Mouse (Mus musculus): ENCODE data around the gene Ssbp3. TPM values are rescaled to one million over a fixed set of nuclear protein-coding genes. Genes with fewer than 3 reads are reported as not detected.

Ssbp3 gene
- polyA plus RNA-seq, 1 experiment from 2014 or later: 175 TPM

DNA sequence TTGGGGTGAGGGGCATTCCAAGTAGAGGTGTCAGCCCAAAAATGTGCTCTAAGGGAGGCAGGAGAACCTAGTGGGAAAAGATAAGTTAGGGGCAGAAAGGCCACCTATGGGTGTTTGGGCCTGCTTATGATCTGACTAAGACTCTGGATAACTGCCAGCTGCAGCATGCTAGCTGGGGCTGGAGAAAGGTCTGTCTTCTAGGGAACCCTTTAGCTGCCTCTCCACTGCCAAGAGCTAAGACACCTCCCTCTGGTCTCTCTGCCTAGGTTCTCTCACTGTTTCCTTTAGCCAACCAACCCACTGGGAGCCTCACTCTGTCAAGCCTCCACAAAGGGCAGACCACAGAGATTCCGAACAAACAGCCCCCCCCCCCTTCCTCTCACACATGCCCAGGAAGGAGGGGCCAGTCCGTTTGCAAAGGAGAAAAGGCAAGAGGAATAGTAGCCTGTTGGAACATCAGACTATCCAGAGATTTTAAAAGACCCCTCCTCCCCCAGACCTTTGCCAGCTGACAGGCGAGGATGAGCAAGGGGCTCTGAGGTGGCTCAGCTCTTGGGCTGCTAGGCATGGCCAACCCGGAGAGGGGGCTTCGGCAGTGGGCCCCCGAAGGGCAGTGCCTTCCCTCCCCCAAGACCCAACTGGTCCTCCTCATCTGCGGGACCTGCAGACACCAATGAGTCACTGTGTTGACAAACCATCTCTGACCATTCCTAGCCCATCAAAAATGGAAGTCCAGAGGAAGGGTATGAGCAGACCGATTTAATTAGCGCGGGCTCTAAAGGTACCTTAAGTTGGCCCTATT is 1.4 kb upstream of the Ssbp3 start:
- H3K4me1 ChIP-seq: peaks cover 41% of the 10 kb centered on the region
- H3K27ac ChIP-seq: peak overlapping the region; percentile 99
- no peaks in the 10 kb centered on the region for H3K9me3 ChIP-seq
- WGBS: 4% methylated on average over 10 of the region's 10 CpGs
- H3K4me2 ChIP-seq: peak overlapping the region; percentile 94
- H3K4me3 ChIP-seq: peak overlapping the region; percentile 98; the same call in 1 of the 2 replicates
- peak overlapping the region; percentile 9; the same call in 1 of the 2 replicates for H3K9ac ChIP-seq
- no peaks in the 10 kb centered on the region for H3K36me3 ChIP-seq (replicated peaks)
- no peaks in the 10 kb centered on the region for H3K27me3 ChIP-seq (replicated peaks)
- ATAC-seq (replicated peaks): no peak

GRCm38 (mm10) chr4:106909797-106910196 is 704 bp upstream of the Ssbp3 start:
- peaks cover 47% of the 10 kb centered on the region for H3K4me1 ChIP-seq
- H3K27ac ChIP-seq: peak overlapping the region; percentile 99
- WGBS: 0% methylated on average over 6 of the region's 6 CpGs
- ATAC-seq (replicated peaks): no peak
- H3K4me3 ChIP-seq: peak overlapping the region; percentile 98
- no peaks in the 10 kb centered on the region for H3K36me3 ChIP-seq (replicated peaks)
- no peaks in the 10 kb centered on the region for H3K9me3 ChIP-seq
- H3K27me3 ChIP-seq (replicated peaks): no peaks in the 10 kb centered on the region
- peak overlapping the region; percentile 9; the same call in 1 of the 2 replicates for H3K9ac ChIP-seq
- peak overlapping the region; percentile 94 for H3K4me2 ChIP-seq

DNA sequence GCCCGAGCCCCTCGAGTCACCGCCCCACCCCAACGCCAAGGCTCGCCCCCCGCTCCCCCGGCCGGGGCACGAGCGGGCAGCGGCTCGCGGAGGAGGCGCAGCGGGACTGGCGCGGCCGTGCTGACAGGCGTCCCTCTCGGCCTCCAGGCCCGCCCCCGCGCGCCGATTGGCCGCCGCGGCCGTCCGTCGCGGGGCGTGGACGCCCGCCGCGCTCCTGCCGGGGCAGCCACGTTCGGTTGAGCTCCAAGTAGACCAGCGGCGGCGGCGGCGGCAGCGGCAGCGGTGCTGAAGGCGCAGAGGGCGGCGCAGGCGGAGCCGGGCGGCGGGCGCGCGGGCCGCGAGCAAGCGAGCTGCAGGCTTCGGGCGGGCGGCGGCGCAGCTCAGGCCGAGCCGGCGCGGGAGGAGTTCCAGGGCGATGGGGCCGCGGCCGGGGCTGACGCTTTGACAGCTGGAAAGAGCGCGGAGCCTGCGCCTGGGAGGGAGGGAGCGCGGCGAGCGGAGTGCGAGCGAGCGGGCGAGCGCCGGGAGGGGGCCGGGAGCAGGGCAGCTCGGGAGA is 823 bp downstream of the Ssbp3 start:
- ATAC-seq (replicated peaks): peak; percentile 91
- Histone ChIP-seq H3K4me1 (peaks cover 63% of the 10 kb centered on the region), H3K4me3 (peak overlapping the region; percentile 98), H3K4me2 (peak overlapping the region; percentile 94), H3K9me3 (no peaks in the 10 kb centered on the region), H3K27ac (peak overlapping the region; percentile 99), H3K9ac (peak overlapping the region; percentile 94), H3K36me3 (replicated peaks) (peaks cover 8% of the 10 kb centered on the region), H3K27me3 (replicated peaks) (no peaks in the 10 kb centered on the region)
- under 1% methylated on average over 78 of the region's 89 CpGs for WGBS

DNA sequence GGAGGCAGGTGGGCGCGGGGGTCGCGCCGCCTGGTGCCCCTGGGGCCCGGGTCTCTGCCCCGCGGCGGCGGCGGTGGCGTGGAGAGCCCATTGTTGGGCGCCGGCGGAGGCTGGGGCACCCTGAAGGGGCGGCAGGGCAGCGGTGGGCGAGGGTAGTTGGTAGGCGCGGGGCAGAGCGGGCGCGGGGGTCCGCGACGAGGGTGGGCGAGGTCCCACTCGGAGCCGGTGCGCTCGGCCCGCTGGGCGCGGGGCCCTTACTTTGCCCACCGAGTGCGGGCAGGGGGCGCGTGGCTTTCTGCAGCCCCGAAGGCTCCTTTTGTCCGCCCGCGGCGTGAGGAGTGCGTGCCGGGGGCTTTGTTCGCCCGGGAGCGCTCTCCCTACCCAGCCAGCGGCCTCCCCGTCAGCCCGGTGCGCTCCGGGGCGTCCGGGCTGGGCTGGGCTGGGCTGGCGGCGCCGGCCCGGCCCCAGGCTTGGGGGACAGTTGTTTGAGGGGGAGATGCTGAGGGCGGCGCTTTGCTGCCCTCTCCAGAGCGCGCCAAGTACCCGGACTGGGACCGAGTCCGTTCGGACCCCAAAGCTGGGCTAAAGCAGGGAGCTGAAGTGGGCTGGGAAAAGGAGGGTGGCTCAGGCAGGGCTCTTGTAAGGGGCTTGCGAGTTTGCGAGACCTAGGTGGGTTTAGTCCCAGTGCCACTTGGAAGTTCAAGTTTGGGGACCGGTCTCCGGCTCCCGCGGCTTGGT is 1.6 kb downstream of the Ssbp3 start:
- H3K4me1 ChIP-seq: peaks cover 68% of the 10 kb centered on the region
- peak overlapping the region; percentile 98 for H3K4me3 ChIP-seq
- WGBS: under 1% methylated on average over 69 of the region's 73 CpGs
- peak; percentile 22 for ATAC-seq (replicated peaks)
- H3K27ac ChIP-seq: peak overlapping the region; percentile 99
- no peaks in the 10 kb centered on the region for H3K27me3 ChIP-seq (replicated peaks)
- H3K4me2 ChIP-seq: peak overlapping the region; percentile 94
- peaks cover 16% of the 10 kb centered on the region for H3K36me3 ChIP-seq (replicated peaks)
- peak overlapping the region; percentile 94 for H3K9ac ChIP-seq
- no peaks in the 10 kb centered on the region for H3K9me3 ChIP-seq

GRCm38 (mm10) chr4:106912689-106913041 is 2.2 kb downstream of the Ssbp3 start:
- 2% methylated on average over 6 of the region's 6 CpGs for WGBS
- H3K4me1 ChIP-seq: peaks cover 69% of the 10 kb centered on the region
- ATAC-seq (replicated peaks): no peak

GRCm38 (mm10) chr4:106913411-106914049 is 3.0 kb downstream of the Ssbp3 start:
- H3K4me3 ChIP-seq: peak overlapping the region; percentile 98
- H3K9ac ChIP-seq: peak overlapping the region; percentile 94
- H3K36me3 ChIP-seq (replicated peaks): peaks cover 21% of the 10 kb centered on the region
- H3K27me3 ChIP-seq (replicated peaks): no peaks in the 10 kb centered on the region
- H3K9me3 ChIP-seq: no peaks in the 10 kb centered on the region
- H3K4me2 ChIP-seq: peak overlapping the region; percentile 94
- ATAC-seq (replicated peaks): no peak
- H3K4me1 ChIP-seq: peaks cover 67% of the 10 kb centered on the region
- WGBS: 12% methylated on average over 9 of the region's 9 CpGs
- H3K27ac ChIP-seq: 0 out of 2 replicates have a peak overlapping the region, but pooled peaks have one; percentile 27

More at GRCm38 (mm10) chr4:106912689-106913041, 2.2 kb downstream of the Ssbp3 start:
- Histone ChIP-seq H3K36me3 (replicated peaks) (peaks cover 21% of the 10 kb centered on the region), H3K9ac (peak overlapping the region; percentile 94), H3K4me3 (peak overlapping the region; percentile 98), H3K9me3 (no peaks in the 10 kb centered on the region), H3K4me2 (peak overlapping the region; percentile 94), H3K27ac (peak overlapping the region; percentile 99; the same call in 1 of the 2 replicates), H3K27me3 (replicated peaks) (no peaks in the 10 kb centered on the region)

DNA sequence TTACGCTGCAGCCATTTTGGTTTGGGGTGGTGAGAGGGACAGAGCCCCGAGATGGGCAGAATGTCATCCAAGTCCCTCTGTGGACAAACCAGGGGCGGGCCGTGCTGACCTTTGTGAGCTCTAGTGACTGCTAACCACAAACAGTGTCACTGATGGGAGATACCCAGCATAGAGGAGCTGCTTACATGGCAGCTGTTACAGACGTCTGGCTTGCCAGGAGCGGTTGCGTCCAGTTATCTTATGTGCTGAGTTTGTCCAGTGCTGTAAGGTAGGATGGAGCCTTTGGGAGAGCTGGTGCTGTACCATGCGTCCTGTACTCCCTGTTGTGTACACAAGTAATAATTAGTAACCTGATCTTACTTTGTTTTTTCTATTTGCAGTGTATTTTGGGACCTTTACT is 4.8 kb downstream of the Ssbp3 start:
- Histone ChIP-seq H3K36me3 (replicated peaks) (peaks cover 28% of the 10 kb centered on the region), H3K27ac (no peak overlapping the region), H3K9ac (no peak overlapping the region; the same call in 1 of the 2 replicates), H3K4me3 (no peak overlapping the region), H3K4me1 (peaks cover 67% of the 10 kb centered on the region), H3K27me3 (replicated peaks) (no peaks in the 10 kb centered on the region), H3K4me2 (peak overlapping the region; percentile 94), H3K9me3 (no peaks in the 10 kb centered on the region)
- WGBS: 73% methylated on average over 8 of the region's 8 CpGs
- ATAC-seq (replicated peaks): no peak

- no peak overlapping the region for H3K4me2 ChIP-seq
- no peak overlapping the region for H3K9ac ChIP-seq
- no peaks in the 10 kb centered on the region for H3K9me3 ChIP-seq
- no peak overlapping the region for H3K4me3 ChIP-seq
- peaks cover 90% of the 10 kb centered on the region for H3K4me1 ChIP-seq
- peaks cover 31% of the 10 kb centered on the region for H3K36me3 ChIP-seq (replicated peaks)
- no peak for ATAC-seq (replicated peaks)
- WGBS: 62% methylated on average over 1 of the region's 1 CpGs
- H3K27ac ChIP-seq: no peak overlapping the region
- H3K27me3 ChIP-seq (replicated peaks): no peaks in the 10 kb centered on the region
Observed at GRCm38 (mm10) chr4:106918263-106918662, 7.8 kb downstream of the Ssbp3 start.

GRCm38 (mm10) chr4:106920119-106920518 is 9.6 kb downstream of the Ssbp3 start:
- Histone ChIP-seq H3K27me3 (replicated peaks) (no peaks in the 10 kb centered on the region), H3K4me1 (peaks cover 77% of the 10 kb centered on the region), H3K4me2 (no peak overlapping the region), H3K36me3 (replicated peaks) (peaks cover 36% of the 10 kb centered on the region), H3K9me3 (no peaks in the 10 kb centered on the region), H3K27ac (no peak overlapping the region), H3K9ac (no peak overlapping the region), H3K4me3 (no peak overlapping the region)
- 89% methylated on average over 4 of the region's 4 CpGs for WGBS
- no peak for ATAC-seq (replicated peaks)

- H3K4me1 ChIP-seq: peaks cover 73% of the 10 kb centered on the region
- H3K27ac ChIP-seq: 0 out of 2 replicates have a peak overlapping the region, but pooled peaks have one; percentile 18
- H3K27me3 ChIP-seq (replicated peaks): no peaks in the 10 kb centered on the region
- H3K4me3 ChIP-seq: no peak overlapping the region
- ATAC-seq (replicated peaks): peak; percentile 32; the same call in 1 of the 2 replicates
- WGBS: 51% methylated on average over 9 of the region's 9 CpGs
- no peak overlapping the region for H3K9ac ChIP-seq
- H3K36me3 ChIP-seq (replicated peaks): peaks cover 31% of the 10 kb centered on the region
- H3K9me3 ChIP-seq: no peaks in the 10 kb centered on the region
- H3K4me2 ChIP-seq: no peak overlapping the region
Observed at GRCm38 (mm10) chr4:106921375-106922336, 11.2 kb downstream of the Ssbp3 start.

GRCm38 (mm10) chr4:106922919-106923318 is 12.4 kb downstream of the Ssbp3 start:
- no peaks in the 10 kb centered on the region for H3K27me3 ChIP-seq (replicated peaks)
- no peak overlapping the region for H3K9ac ChIP-seq
- no peak overlapping the region for H3K4me2 ChIP-seq
- WGBS: 58% methylated on average over 3 of the region's 3 CpGs
- ATAC-seq (replicated peaks): no peak
- H3K36me3 ChIP-seq (replicated peaks): peaks cover 21% of the 10 kb centered on the region; the same call in 1 of the 2 replicates
- no peak overlapping the region for H3K4me3 ChIP-seq
- H3K9me3 ChIP-seq: no peaks in the 10 kb centered on the region
- peaks cover 74% of the 10 kb centered on the region for H3K4me1 ChIP-seq
- no peak overlapping the region for H3K27ac ChIP-seq

Data from midbrain, embryonic 15.5 days (tissue).